Mouse (Mus musculus): Measurements from ENCODE around the gene Kansl2. TPM values are rescaled to one million over a fixed set of nuclear protein-coding genes. Genes with fewer than 3 reads are reported as not detected.

Kansl2 gene
- total RNA-seq, 4 experiments from 2014 or later: 77.7 to 87.7 (median 81.1) TPM

DNA sequence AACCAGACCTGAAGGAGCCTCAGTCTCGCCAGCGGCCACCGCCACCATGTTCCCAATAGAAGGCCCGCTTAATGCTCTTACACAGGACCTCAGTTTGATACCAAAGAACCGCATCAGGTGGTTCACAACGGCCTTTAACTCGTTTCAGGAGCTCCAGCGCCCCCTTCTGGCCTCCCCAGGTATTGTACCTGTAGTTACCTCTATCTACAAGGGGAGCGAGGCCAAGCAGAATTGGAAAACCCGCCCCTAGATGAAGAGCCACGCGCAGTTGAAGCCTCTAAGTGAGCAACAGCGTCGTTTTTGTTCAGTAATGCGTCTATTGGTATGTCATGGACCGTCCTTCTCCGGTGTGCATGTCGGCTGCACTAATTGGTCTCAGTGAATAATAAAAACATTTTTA lies 29.6 kb downstream of the Kansl2 start:
- peak; percentile 68 for DNase-seq (ENCODE audit: low spot score)

DNA sequence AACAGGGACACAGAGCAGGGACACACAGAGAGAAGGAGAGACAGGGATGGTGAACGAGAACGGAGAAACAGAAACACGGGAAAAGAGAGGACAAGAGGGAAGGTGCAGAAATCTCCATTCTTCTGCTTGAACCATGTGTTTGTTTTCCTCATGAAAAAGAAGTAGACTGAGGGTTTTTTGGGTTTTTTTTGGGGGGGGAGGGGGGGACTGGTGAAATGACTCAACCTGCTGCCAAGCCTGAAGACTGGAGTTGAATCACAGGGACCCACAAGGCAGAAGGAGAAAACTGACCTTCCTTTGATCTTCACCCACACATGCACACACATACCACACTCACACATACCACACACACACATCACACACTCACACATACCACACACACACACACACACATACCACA lies 30.7 kb downstream of the Kansl2 start:
- DNase-seq (ENCODE audit: low spot score): no peak

DNA sequence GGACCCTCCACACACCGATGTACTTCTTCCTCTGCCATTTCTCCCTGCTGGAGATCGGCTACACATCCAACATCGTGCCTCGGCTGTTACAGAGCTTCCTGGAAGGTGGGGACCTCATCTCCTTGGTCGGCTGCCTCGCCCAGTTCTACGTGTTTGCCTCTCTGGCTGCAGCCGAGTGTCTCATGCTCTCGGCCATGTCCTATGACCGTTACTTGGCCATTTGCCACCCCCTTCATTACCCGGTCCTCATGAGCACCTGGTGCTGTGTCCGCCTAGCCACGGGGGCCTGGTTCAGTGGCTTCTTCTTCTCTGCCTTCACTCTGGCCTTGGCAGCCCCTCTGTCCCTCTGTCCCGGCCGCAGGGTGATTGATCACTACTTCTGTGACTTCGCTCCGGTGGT lies 36.4 kb downstream of the Kansl2 start:
- no peak for DNase-seq (ENCODE audit: low spot score)

DNA sequence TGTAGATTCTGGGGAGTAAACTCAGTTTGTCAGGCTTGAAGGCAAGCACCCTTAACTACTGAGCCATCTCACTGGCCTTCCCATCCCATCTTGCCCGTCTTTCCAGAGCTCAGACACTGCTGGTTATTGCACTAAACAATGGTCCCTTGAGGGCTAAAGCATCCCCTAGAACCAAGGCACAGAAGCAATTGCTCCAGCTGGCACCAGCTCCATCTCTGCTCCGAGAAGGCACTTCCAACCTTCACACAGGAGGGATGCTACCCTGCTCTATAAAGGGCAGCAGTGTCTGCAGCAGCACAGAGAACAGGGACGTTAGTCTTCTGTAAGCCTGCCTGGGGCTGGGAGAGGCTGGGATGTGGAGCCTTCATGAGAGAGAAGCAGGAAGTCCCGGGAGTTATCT lies 42.0 kb downstream of the Kansl2 start, which contains the start of gene Olfr279:
Gene Olfr279 (plus strand): TSS at position 301 of the 400 bp plus-strand sequence.
- no peak for DNase-seq (ENCODE audit: low spot score)

DNA sequence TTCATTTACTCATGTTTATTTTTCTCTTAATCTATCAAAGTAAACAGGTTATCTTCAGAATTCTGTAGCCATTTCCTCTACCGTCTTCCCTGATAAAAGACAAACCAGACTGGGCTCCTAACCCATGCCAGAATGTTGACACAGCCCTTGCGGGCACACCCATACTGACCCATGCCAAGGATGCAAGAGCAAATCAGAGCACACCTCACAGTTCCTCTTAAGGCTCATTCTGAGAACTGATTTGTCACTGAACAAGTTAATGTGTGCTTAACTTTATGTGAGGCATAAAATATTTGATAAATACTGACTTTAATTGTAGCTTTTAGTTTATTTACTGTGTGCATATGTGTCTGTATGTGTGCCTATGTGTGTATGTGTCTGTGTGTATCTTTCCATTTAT lies 42.7 kb downstream of the Kansl2 start:
- DNase-seq (ENCODE audit: low spot score): no peak

DNA sequence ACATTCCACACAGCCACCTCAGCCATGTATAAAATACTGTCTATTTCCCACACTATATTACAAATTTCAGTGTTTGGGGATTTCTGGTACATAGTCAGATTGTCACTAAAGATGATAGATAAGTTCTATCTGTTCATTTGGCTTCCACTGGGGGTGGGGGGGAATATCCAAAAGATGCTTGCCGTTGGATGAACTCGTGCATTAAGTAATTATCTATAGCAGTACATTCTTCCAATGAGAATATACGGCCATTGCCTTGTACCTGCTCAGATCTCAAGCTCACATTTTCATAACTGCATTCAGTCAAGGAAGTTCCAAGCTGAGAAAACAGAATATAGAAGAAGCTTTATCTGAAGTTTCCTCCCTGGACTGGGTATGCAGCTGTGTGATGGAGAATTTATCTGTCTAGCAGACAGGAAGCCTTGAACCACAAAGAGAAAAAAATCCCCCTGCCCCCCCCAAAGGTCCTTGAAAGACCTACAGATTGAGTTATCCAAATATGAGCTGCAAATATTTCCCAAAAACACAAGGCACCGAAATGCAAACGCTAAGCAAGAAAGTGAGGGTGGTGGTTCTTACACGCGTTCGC lies 47.5 kb downstream of the Kansl2 start:
- no peak for DNase-seq (ENCODE audit: low spot score)

DNA sequence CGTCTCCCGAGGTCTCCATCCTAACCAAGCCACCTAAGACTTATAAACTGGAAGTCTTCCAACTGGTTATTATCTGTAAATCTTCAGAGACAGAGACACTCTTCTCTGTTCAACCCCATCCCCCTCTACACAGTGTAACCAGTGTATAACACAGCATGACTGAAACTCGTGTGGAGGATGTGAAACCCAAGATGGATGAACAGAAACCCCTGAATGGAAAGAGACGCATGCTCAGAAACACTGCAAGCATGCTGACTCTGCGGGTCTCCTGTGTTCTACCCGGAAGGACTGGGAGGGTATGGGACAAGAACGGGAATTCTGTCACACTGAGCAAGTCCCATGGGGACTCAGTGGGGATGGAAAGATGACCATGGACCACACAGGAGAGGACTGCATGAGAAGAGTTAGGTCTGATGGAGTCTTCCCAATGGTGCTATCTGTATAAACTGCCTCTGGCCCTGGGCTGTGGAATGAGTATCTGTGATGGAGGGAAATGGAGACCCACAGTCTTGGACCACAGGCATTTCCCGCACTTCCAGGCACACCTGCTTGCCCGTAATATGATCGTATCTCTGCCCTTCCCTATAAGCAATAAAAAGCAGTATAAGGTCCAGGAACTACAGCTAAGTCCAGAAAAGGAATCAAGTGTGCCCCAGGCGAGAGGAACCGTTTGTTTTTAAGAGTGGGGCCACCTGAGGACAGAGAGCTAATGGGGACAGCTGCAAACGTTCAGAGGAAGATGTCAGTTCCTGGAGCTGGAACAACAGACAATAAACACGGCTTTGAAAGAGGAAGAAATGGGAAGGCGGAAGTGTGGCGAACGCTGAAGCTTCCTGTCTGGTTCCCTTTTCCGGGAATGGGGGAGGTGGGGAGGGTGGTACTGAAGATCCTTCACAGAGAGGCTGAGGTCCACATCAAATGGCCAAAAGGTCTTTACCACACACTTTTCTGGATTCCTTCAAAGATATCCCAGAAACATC lies 49.9 kb downstream of the Kansl2 start:
- peak; percentile 86 for DNase-seq (ENCODE audit: low spot score)

DNA sequence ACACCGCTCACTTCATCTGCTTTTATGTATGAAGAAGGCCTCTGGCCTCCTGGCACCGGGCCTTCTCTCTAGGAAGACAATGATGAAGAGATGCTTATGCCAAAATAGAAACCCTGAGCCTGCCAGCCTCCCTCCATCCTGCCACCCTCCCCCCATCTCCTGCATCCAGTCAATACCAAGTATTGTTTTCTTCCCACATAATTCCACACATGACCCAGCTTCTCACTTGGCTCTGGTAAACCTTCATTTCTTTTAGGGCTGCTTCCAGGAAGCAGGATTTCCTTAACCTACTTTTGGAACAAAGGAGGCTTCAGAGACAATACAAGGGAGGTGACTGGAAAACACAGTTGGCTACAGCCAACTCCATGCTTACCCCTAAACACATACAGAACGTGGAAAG lies 51.4 kb downstream of the Kansl2 start, which contains the start of gene Lalba:
Gene Lalba (minus strand): TSS at position 21 of the 400 bp plus-strand sequence.
- DNase-seq (ENCODE audit: low spot score): peak; percentile 64

DNA sequence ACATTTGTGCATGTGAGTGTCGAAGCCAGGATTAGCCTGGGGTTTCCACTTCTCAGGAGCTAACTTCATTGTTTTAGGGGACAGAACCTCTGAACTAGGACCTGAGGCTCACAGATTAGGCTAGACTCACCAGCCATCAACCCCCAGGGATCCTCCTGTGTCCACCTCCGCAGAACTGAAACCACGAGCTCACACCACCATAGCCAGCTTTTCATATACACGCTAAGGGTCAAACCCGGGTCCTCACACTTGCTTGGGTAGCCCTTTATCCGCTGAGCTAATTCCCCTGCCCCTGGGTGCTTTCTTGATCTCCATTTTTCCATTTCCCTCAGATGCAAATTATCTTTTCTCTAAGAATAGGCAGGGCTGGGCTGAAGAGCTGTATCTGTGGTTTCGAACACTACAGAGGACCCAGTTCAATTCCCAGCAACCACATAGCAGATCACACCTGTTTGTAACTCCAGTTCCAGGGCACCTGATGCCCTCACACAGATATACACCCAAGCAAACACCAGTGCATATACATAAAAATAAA lies 54.4 kb downstream of the Kansl2 start:
- no peak for DNase-seq (ENCODE audit: low spot score)

DNA sequence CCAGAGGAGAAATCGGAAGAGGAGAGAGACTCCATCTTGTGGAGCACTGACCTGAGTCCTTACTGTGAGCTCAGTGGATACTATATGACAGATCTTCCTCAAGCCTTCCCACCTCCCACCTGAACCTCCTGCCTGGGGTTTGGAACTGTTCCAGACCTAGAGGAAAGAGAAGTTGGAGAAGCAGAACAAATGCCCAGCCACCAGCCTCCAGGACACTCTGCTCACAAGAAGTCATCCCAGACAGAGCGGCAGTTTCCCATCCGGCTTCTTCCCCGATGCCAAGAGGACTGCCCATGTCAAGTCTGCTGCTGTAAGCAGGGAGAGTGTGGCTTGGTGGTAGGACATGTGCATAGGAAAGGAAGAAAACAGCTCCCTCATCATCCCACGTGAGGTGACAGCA lies 57.8 kb downstream of the Kansl2 start:
- DNase-seq (ENCODE audit: low spot score): no peak

DNA sequence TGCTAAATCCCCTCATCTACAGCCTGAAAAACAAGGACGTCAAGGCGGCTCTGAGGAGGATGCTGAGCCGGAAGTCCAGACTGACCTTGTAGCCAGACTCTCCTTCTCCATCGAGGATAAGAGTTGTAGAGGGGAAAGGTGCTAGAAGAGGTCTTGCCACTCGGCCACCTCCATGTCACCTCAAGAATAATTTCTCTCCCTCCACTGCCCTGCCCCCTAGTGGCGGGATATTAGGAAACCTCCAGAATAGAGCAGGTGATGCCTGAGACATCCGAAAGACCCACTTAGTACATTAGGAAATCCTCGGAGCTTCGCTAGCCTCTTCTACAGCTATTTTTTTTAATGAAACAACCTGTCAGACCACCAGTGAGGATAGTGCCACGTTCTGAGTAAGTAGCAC lies 58.7 kb downstream of the Kansl2 start:
- DNase-seq (ENCODE audit: low spot score): peak; percentile 61

DNA sequence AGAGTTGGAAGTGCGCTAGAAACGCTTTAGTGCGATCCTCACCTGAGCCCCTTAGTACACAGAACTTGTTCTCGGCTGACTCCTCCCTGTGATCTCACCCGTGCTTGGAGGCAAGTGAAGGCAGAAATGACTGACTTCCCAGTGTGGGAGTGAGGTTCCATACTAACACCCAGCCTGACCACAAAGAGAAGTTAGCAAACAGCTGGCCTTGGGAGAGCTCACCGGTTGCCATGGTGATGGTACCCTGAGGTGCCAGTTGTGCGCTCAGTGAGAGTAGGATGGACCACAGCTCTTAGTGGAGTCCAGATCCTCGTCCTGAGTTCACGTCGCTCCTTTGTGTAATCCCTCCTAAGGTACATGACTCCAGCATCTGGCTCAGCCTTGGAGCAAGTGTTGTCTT lies 59.1 kb downstream of the Kansl2 start:
- no peak for DNase-seq (ENCODE audit: low spot score)

DNA sequence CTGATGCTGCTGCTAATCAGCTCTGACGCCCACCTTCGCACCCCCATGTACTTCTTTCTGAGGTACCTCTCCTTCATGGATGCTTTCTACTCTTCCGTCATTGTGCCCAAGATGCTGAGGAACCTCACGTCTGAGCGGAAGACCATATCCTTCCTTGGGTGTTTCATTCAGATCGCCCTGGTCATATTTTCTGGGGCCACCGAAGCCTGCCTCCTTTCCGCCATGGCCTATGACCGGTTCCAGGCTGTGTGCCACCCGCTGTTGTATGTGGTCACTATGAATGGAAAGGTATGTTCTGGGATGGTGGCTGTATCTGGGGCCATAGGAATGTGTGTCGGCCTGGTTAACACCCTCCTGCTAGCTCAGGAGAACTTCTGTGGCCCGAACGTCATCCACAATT lies 62.5 kb downstream of the Kansl2 start:
- DNase-seq (ENCODE audit: low spot score): no peak

DNA sequence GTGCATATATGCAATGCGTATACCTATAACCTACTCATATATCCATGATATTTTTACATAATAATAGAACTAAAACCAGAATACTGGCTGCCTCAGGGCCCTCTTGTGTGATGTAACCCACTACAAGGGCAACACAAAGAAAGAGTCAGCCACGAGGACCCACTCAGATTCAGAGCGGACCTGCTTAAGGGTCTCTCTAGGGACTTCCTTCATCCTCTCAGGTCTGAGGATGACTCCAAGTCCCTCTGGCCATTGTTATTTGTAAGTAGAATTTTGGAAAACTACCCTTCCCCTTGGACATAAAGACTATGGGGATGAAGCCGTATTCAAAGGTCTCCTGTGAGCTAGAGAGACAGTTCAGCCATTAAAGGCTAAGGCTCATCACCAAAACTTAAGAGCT lies 64.5 kb downstream of the Kansl2 start, which contains the start of gene OR5BS1P:
Gene OR5BS1P (plus strand): TSS at position 301 of the 400 bp plus-strand sequence.
- DNase-seq (ENCODE audit: low spot score): no peak

Small RNAs within 50 kb of the gene (microRNA-seq; reads per million reads assigned to microRNA genes)
- gene Mir1291: 1.7 reads per million

Other genes with a start within 250 kb of the Kansl2 start
- gene Zfp641, start 238.1 kb downstream of the Kansl2 start, total RNA-seq (2022): 1 to 10 TPM; 5.4 to 6.8 (median 6.5) TPM
- gene Olfr285, start 216.9 kb downstream of the Kansl2 start, total RNA-seq (2022): not detected
- gene Olfr284, start 193.3 kb downstream of the Kansl2 start, total RNA-seq (2022): not detected
- gene Olfr283, start 153.3 kb downstream of the Kansl2 start, total RNA-seq (2022): not detected
- gene Olfr282, start 103.0 kb downstream of the Kansl2 start, total RNA-seq (2022): not detected
- gene Olfr281, start 81.7 kb downstream of the Kansl2 start, total RNA-seq (2022): not detected
- not detected for gene OR5BS1P, start 64.4 kb downstream of the Kansl2 start, total RNA-seq (2022)
- not detected for gene Lalba, start 51.5 kb downstream of the Kansl2 start, total RNA-seq (2022)
- not detected for gene Olfr279, start 41.9 kb downstream of the Kansl2 start, total RNA-seq (2022)
- gene Ccnt1, start 36.7 kb upstream of the Kansl2 start, total RNA-seq (2022): 10 to 100 TPM; 26.7 to 34.8 (median 30.0) TPM
- gene 4930415O20Rik, start 36.7 kb upstream of the Kansl2 start, total RNA-seq (2022): 1 to 10 TPM; 1.6 to 4.2 (median 2.3) TPM
- gene Adcy6, start 75.8 kb upstream of the Kansl2 start, total RNA-seq (2022): 100 to 1,000 TPM; 136 to 213 (median 183) TPM
- gene Cacnb3, start 96.6 kb upstream of the Kansl2 start, total RNA-seq (2022): 1 to 10 TPM; 2.0 to 2.8 (median 2.6) TPM
- 10 to 100 TPM; 53.2 to 61.7 (median 56.4) TPM for gene Ddx23, start 128.6 kb upstream of the Kansl2 start, total RNA-seq (2022)
- 1 to 10 TPM in 3 of 4 experiments, under 1 TPM in 1; 1.00 to 2.1 (median 1.2) TPM for gene Rnd1, start 143.2 kb upstream of the Kansl2 start, total RNA-seq (2022)
- 1 to 10 TPM in 1 of 4 experiments, under 1 TPM in 3; 0.41 to 1.1 (median 0.84) TPM for gene Ccdc65, start 173.9 kb upstream of the Kansl2 start, total RNA-seq (2022)
- 1 to 10 TPM; 5.6 to 9.4 (median 7.7) TPM for gene Fkbp11, start 193.9 kb upstream of the Kansl2 start, total RNA-seq (2022)
- 10 to 100 TPM; 18.0 to 20.9 (median 19.1) TPM for gene Arf3, start 228.9 kb upstream of the Kansl2 start, total RNA-seq (2022)
- gene Wnt10b, start 243.9 kb upstream of the Kansl2 start, total RNA-seq (2022): under 1 TPM in 3 of 4 experiments, not detected in 1; 0.16 to 0.44 (median 0.26) TPM

All from heart, adult 8-10 months (tissue).